Mouse (Mus musculus) forebrain, embryonic 16.5 days (tissue): ENCODE measurements around the gene Vav3. TPM values are rescaled to one million over a fixed set of nuclear protein-coding genes. Genes with fewer than 3 reads are reported as not detected.
A peak's percentile ranks its signal among the peaks of the same experiment; 100 is the strongest.

Source experiments
- ATAC-seq: fragments of 200-750 bp; cut with Nextera tagmentation; 2 replicates; pipeline ENCODE4 v1.8.0; 2017; ENCODE audit warnings: mild to moderate bottlenecking, moderate library complexity
- H3K27ac ChIP-seq: fragments of 300-500 bp; sonication (generic); 2 replicates; pipeline ENCODE4 v1.5.1; 2014; ENCODE audit warnings: low read length, control low read depth
- H3K27me3 ChIP-seq: fragments of 300-500 bp; sonication (generic); replicated peaks from 2 replicates; pipeline ENCODE4 v1.6.1; 2014; ENCODE audit warnings: low read length; ENCODE audit not compliant: control insufficient read depth, insufficient read depth
- H3K36me3 ChIP-seq: fragments of 300-500 bp; sonication (generic); 2 replicates; pipeline ENCODE4 v1.6.1; 2014; ENCODE audit not compliant: control insufficient read depth, insufficient read depth
- H3K4me1 ChIP-seq: fragments of 300-500 bp; sonication (generic); replicated peaks from 2 replicates; pipeline ENCODE4 v1.6.1; 2014; ENCODE audit warnings: low read length; ENCODE audit not compliant: control insufficient read depth, insufficient read depth
- H3K4me2 ChIP-seq: fragments of 300-500 bp; sonication (generic); 2 replicates; pipeline ENCODE4 v1.6.1; 2014; ENCODE audit warnings: mild to moderate bottlenecking, low read length, control low read depth
- H3K4me3 ChIP-seq: fragments of 300-500 bp; sonication (generic); replicated peaks from 2 replicates; pipeline ENCODE4 v1.5.1; 2014; ENCODE audit warnings: mild to moderate bottlenecking, low read length, control low read depth
- H3K9ac ChIP-seq: fragments of 300-500 bp; sonication (generic); replicated peaks from 2 replicates; pipeline ENCODE4 v1.6.1; 2014; ENCODE audit warnings: low read depth, low read length, control low read depth
- H3K9me3 ChIP-seq: fragments of 300-500 bp; sonication (generic); 2 replicates; pipeline ENCODE4 v1.6.1; 2016; ENCODE audit warnings: low read length; ENCODE audit not compliant: control insufficient read depth
- WGBS: fragments of 180-500 bp; shearing (Covaris S2); extraction: QIAGEN DNeasy Blood & Tissue Kit; methylation state at CpG from one replicate; pipeline ENCODE4 v1.1.7; 2014; 5-methylcytosine and 5-hydroxymethylcytosine counted together
- polyA plus RNA-seq: library from polyadenylated mRNA; unstranded; fragments of >200 nt; fragmentation: Nextera tagmentation; extraction: Ambion mirVana; gene quantifications from 2 replicates; pipeline ENCODE4 v1.2.1, GENCODE M21; 2015

Vav3 gene
- polyA plus RNA-seq, 1 experiment from 2014 or later = 7.9 TPM

DNA sequence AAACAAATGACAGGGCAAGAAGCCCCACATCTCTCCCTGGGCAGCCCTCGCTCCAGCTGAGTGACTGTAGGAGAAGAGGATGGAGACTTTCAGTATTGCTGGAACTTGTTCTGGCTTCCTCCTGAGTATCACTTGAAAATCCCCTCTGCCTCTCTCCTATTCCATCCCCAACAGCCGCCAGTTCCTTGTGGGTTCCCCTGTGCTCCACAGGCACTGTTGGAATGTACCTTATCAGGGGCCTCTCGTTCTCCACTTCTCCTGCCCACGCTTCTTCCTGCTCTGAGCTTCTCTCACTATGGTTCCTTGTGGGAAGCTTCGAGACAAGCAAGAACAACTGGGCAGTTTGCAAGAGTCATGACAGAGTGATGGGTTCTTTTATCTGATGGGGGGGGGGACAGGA lies 23.1 kb downstream of the Vav3 start:
- 83% methylated on average over 5 of the region's 5 CpGs for WGBS
- Histone ChIP-seq H3K36me3 (no peaks in the 10 kb centered on the region), H3K9me3 (no peaks in the 10 kb centered on the region), H3K4me1 (0 out of 2 replicates have a peak, but pooled peaks cover 4% of the 10 kb centered on the region), H3K9ac (no peak overlapping the region), H3K27ac (no peak overlapping the region), H3K4me3 (no peak overlapping the region), H3K4me2 (no peak overlapping the region), H3K27me3 (no peaks in the 10 kb centered on the region)
- ATAC-seq = no peak

DNA sequence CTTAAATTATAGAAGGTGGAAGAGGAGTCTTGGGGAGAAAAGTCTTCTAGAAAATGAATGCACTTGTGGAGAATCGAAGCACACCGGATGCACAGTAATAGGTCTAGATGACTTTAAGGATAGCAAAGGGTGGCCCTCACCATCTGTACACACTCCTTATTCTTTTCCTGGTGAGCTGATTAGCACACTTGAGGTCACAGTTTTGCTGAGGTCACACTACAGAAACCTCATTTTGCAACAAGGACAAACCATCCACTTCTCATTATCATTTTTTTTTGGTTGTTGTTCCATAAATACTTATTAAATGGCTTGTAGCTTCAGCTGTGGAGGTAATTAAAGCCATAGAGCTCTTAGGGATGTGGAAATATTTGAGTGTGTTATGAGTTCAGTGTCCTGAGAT lies 25.4 kb downstream of the Vav3 start:
- Histone ChIP-seq H3K4me2 (no peak overlapping the region), H3K27ac (no peak overlapping the region), H3K27me3 (no peaks in the 10 kb centered on the region), H3K4me3 (no peak overlapping the region), H3K9me3 (no peaks in the 10 kb centered on the region), H3K4me1 (0 out of 2 replicates have a peak, but pooled peaks cover 4% of the 10 kb centered on the region), H3K9ac (no peak overlapping the region), H3K36me3 (no peaks in the 10 kb centered on the region)
- ATAC-seq = no peak
- 91% methylated on average over 2 of the region's 2 CpGs for WGBS

DNA sequence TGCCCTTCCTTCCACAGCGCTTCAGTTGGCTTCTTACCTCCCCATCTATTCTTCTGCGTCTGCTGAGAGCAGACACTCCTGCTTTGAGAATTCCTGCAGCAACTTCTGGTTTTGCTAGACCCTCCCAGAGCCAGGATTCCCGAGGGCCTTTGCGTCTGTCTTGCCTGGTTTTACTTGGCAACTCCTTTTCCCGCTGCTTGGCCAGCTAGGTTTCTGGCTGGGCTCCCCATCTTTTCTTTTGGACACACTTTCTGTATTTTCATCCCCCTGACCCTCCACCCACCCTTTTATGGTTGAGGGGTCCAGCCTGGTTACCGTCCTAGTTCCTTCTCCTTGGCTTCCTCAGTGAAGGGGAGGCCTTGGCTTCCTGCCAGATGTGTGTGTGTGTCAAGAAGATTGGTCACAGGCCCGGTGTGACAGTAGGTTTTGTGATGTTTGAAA lies 26.0 kb downstream of the Vav3 start:
- no peaks in the 10 kb centered on the region for H3K36me3 ChIP-seq
- 47% methylated on average over 7 of the region's 7 CpGs for WGBS
- no peak overlapping the region for H3K27ac ChIP-seq
- H3K4me3 ChIP-seq = no peak overlapping the region
- H3K9ac ChIP-seq = no peak overlapping the region
- ATAC-seq = peak; percentile 55; the same call in 1 of the 2 replicates
- no peaks in the 10 kb centered on the region for H3K9me3 ChIP-seq
- H3K27me3 ChIP-seq = no peaks in the 10 kb centered on the region
- 0 out of 2 replicates have a peak, but pooled peaks cover 4% of the 10 kb centered on the region for H3K4me1 ChIP-seq
- H3K4me2 ChIP-seq = no peak overlapping the region

DNA sequence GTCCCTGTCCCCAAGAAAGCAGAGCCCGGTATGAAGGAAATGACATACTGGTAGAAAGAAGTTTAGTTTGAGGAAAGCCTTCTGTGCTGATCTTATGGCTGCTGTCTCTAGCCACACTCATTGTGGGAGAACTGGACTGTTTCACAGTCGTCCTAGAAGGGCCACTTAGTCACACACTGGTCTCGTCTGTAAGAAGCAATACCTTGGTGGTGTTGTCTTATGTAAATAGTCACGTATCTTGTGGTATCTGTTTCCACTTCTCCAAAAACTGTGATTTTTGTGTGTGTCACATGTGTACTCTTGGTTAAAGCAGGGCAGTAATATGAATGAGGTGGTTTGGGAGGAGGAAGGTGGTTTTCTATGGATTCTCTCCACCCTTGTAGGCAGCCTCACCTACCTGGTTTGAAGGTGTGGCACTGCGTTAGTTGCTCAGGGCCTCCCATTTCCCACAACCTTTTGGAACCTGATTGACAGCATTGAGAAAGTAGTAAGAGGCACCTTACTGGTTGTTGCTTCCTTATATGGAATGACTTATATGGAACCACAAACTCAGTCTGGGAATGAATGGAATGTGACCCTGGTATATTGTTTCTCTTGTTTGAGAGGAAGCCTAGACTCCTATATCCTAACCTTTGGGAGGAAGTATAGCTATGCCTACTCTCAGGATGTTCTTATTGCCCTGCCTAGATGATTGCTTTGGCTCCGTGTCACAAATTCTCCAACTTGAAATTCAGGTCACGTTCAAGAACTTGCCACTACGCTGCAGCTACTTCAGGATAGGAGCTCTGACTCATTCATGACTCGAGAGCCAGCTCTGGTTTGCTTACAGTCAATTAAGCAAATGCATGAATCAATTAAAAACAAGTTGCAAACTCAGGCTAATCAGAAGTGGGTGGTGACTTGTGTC lies 28.2 kb downstream of the Vav3 start:
- Histone ChIP-seq H3K4me2 (no peak overlapping the region), H3K27ac (no peak overlapping the region), H3K4me3 (no peak overlapping the region), H3K4me1 (0 out of 2 replicates have a peak, but pooled peaks cover 4% of the 10 kb centered on the region), H3K36me3 (no peaks in the 10 kb centered on the region), H3K27me3 (no peaks in the 10 kb centered on the region), H3K9me3 (no peaks in the 10 kb centered on the region), H3K9ac (no peak overlapping the region)
- WGBS = 68% methylated on average over 9 of the region's 9 CpGs
- peak; percentile 36 for ATAC-seq

DNA sequence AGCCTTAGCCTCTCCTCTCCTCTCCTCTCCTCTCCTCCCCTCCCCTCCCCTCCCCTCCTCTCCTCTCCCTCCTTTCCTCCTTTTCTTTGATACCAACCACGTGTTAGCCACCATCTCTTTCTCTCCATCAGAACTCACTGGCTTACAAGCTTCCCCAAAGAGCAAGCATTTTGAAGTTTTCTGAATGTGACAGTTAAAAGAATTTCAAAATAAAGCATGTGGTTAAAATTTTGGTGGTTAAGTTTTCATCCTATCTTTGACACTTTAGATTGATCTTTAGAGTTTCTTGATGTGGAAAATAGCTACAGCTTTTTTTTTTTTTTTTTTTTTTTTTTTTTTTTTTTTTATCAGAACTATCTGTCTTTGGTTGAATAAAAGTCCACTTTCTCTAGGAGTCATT lies 31.1 kb downstream of the Vav3 start:
- no peaks in the 10 kb centered on the region for H3K27me3 ChIP-seq
- H3K4me2 ChIP-seq = no peak overlapping the region
- no CpG with 5 or more reads among the region's 1 CpGs for WGBS

DNA sequence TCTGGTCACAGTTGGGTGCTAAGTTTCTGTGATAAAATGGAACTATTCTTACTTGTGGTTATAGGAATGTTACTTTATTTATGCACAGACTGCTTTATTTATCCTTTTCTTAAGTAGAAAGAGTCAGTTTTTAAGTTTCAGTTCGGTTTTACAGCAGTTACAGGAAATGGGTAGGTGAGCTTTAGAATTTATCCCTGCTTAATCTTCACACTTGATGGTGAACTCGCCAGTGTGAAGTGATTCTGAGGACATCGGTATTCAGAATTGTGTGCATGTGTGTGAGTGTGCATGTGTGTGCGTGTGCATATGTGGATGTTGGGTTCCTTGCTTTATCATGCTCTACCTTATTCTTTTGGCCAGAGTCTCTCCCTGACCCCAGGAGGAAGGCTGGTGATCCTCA lies 32.2 kb downstream of the Vav3 start:
- Histone ChIP-seq H3K9ac (no peak overlapping the region), H3K36me3 (no peaks in the 10 kb centered on the region), H3K4me1 (no peaks in the 10 kb centered on the region), H3K4me2 (no peak overlapping the region), H3K27ac (no peak overlapping the region), H3K9me3 (no peaks in the 10 kb centered on the region), H3K27me3 (no peaks in the 10 kb centered on the region), H3K4me3 (no peak overlapping the region)
- ATAC-seq = no peak
- whole genome bisulfite sequencing = 81% methylated on average over 4 of the region's 4 CpGs

More for the DNA sequence above, 31.1 kb downstream of the Vav3 start:
- no peak overlapping the region for H3K4me3 ChIP-seq
- no peak overlapping the region for H3K27ac ChIP-seq
- ATAC-seq = no peak
- no peaks in the 10 kb centered on the region for H3K4me1 ChIP-seq
- no peak overlapping the region for H3K9ac ChIP-seq
- H3K36me3 ChIP-seq = no peaks in the 10 kb centered on the region
- no peaks in the 10 kb centered on the region for H3K9me3 ChIP-seq

DNA sequence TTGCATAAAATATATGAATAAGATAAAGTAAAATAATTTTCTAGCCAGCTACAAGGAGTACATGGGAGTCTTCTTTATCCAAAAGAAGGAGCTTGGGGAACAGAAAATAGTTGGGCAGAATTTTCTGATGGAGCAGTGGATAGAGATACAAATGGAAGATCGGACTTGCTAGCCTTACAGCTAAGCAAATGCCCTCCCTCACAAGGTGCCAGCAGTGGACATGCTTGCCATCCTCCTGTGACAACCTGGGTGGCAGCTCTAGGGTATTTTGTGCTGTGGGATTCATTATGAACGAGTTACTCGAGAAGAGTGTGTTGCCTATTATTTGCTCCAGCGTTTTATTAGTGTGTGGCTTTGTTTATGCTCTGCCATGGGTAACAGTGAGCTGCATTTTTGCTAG lies 37.8 kb downstream of the Vav3 start:
- 43% methylated on average over 4 of the region's 4 CpGs for WGBS
- Histone ChIP-seq H3K9me3 (no peaks in the 10 kb centered on the region), H3K36me3 (no peaks in the 10 kb centered on the region), H3K27me3 (no peaks in the 10 kb centered on the region), H3K4me3 (no peak overlapping the region), H3K4me2 (no peak overlapping the region), H3K4me1 (no peaks in the 10 kb centered on the region), H3K9ac (no peak overlapping the region), H3K27ac (no peak overlapping the region)
- ATAC-seq = no peak

DNA sequence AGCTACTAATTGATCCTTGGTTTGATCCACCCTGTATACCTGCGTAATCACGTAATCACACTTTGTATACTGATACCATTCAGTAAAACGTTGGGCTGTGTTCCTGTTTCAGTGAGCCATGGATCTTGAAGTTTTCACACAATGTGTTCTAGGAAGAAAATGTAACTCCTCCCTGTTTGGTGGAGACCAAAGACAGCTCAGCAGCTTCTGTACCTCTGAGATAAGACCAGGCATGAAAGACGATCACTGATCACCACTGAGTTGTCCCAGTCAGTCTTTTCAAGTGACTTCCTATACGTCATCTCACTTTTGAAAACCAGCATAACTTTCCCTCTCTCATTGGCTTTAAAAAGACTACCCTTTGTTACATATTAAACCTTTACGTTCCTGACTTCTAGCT lies 38.2 kb downstream of the Vav3 start:
- no peak overlapping the region for H3K4me2 ChIP-seq
- no peak for ATAC-seq
- H3K9ac ChIP-seq = no peak overlapping the region
- 68% methylated on average over 6 of the region's 6 CpGs for WGBS
- no peaks in the 10 kb centered on the region for H3K36me3 ChIP-seq
- no peaks in the 10 kb centered on the region for H3K27me3 ChIP-seq
- H3K4me1 ChIP-seq = no peaks in the 10 kb centered on the region
- no peaks in the 10 kb centered on the region for H3K9me3 ChIP-seq
- H3K4me3 ChIP-seq = no peak overlapping the region
- no peak overlapping the region for H3K27ac ChIP-seq

DNA sequence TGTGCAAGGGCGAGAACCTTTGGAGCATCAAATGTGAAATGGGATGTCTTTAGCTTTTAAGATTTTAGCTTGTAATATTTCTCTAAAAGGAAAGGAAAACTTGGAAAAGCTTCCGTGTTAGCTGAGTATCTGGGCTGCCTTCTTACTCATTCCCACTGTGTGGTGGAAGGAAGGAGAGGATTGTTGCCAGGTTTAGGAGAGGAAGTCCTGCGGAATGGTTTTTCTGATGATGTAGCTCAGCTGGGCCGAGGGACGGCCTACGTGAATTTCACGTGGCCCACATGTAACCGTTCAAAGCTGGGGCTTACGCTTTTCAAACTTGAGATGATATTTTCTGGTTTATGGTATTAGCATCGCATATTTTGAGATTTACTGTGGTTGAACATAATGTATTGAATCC lies 48.3 kb downstream of the Vav3 start:
- Histone ChIP-seq H3K27me3 (no peaks in the 10 kb centered on the region), H3K9me3 (no peaks in the 10 kb centered on the region), H3K36me3 (no peaks in the 10 kb centered on the region), H3K4me1 (0 out of 2 replicates have a peak, but pooled peaks cover 3% of the 10 kb centered on the region), H3K4me3 (no peak overlapping the region), H3K27ac (no peak overlapping the region), H3K4me2 (no peak overlapping the region), H3K9ac (no peak overlapping the region)
- 97% methylated on average over 10 of the region's 10 CpGs for WGBS
- no peak for ATAC-seq
